ENCODE assay signal across 28 mouse cellular contexts in the genomic region with DNA sequence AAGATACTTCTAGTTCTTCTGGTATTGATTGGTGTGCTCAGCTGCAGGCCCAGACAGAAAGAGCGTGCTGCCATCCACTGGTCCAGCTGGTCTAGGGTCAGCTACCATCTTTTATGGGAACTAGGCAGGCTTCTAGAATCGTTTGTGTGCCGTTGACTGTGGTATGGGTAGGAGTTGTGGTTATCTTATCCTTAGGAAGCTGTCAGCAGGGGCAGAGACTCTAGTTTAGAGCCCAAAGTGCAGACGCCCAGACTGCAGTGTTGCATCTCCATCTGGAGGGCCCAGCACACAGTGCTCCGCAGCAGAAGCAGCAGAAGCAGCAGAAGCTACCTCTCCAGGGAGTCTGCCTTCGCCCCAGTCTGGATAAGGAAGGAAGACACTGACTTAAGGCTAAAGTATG.
DNase-seq lines count a peak whose midpoint lies in the region; ATAC-seq and TF ChIP-seq lines count a peak whose summit lies in the region.
"Had no signal": no experiment of that assay in that cellular context is flagged by ENCODE, and none has a peak within 500 bp of the region (broad histone marks: within the 10 kb centered on the region; RNA-seq: fewer than 3 reads in every experiment).

No protein-coding gene starts in this region.

- WGBS in forebrain, embryonic 11.5 days = 88% methylated on average over 6 of the region's 6 CpGs
- WGBS in forebrain, embryonic 12.5 days = 83% methylated on average over 6 of the region's 6 CpGs
- WGBS in heart, embryonic 15.5 days = 43% methylated on average over 6 of the region's 6 CpGs
- 45% methylated on average over 6 of the region's 6 CpGs for WGBS in lung, adult 2 months

- no peaks in the 10 kb centered on the region; the same call in 1 of the 2 replicates for H3K36me3 ChIP-seq in forebrain, embryonic 11.5 days (ENCODE audit: control insufficient read depth, insufficient read depth, low read length)
- H3K36me3 ChIP-seq in forebrain, embryonic 12.5 days (replicated peaks) = peaks cover under 1% of the 10 kb centered on the region; the same call in 1 of the 2 replicates
- H3K36me3 ChIP-seq in heart, embryonic 15.5 days = peaks cover 17% of the 10 kb centered on the region
- H3K36me3 ChIP-seq: G1E; hindbrain, embryonic 15.5 days; liver, embryonic 13.5 days had no signal

- H3K4me3 ChIP-seq in forebrain, embryonic 11.5 days (ENCODE audit: low read depth, low read length) = no peak overlapping the region
- H3K4me3 ChIP-seq in forebrain, embryonic 12.5 days (replicated peaks) = no peak overlapping the region
- H3K4me3 ChIP-seq in heart, embryonic 15.5 days = no peak overlapping the region
- peak overlapping the region; percentile 25 for H3K4me3 ChIP-seq in lung, adult 2 months (replicated peaks; ENCODE audit: extremely low read depth, low read depth, low read length)
- H3K4me3 ChIP-seq: embryonic facial prominence, embryonic 13.5 days; hindbrain, embryonic 15.5 days; intestine, embryonic 15.5 days; left cerebral cortex, adult 2 months; liver, embryonic 13.5 days; neural tube, embryonic 15.5 days had no signal

- peak; percentile 48 for DNase-seq in forebrain, embryonic 11.5 days (ENCODE audit: low spot score)
- no peak for DNase-seq in heart, adult 18-20 months
- DNase-seq in lung, adult 2 months = no peak
- DNase-seq in lung, adult 18-20 months = no peak
- DNase-seq in adrenal gland, postnatal 4 days (ENCODE audit: low spot score in 2 of 2) = no peak
- DNase-seq: adrenal gland, postnatal 36 days; cerebellum, adult 9-10 months; gastrocnemius, postnatal 10 days; heart, postnatal 10 days; kidney, adult 9 months; layer of hippocampus, adult 9-11 months; left cerebral cortex, postnatal 4 days; liver, embryonic 13.5 days; lung, postnatal 14 days; right cerebral cortex, postnatal 14 days; spleen, adult 18-20 months; thymus, adult 18-20 months; thymus, postnatal 4 days had no signal

- H3K27me3 ChIP-seq in forebrain, embryonic 11.5 days (ENCODE audit: control insufficient read depth, insufficient read depth, low read length) = no peaks in the 10 kb centered on the region
- H3K27me3 ChIP-seq in forebrain, embryonic 12.5 days = no peaks in the 10 kb centered on the region
- no peaks in the 10 kb centered on the region for H3K27me3 ChIP-seq in heart, embryonic 15.5 days
- H3K27me3 ChIP-seq: embryonic facial prominence, embryonic 13.5 days; hindbrain, embryonic 15.5 days; intestine, embryonic 15.5 days; liver, embryonic 13.5 days; neural tube, embryonic 15.5 days had no signal

- H3K27ac ChIP-seq in forebrain, embryonic 11.5 days (ENCODE audit: low read depth, low read length) = no peak overlapping the region
- H3K27ac ChIP-seq in forebrain, embryonic 12.5 days = no peak overlapping the region
- 0 out of 2 replicates have a peak overlapping the region, but pooled peaks have one; percentile 11 for H3K27ac ChIP-seq in heart, embryonic 15.5 days
- H3K27ac ChIP-seq: embryonic facial prominence, embryonic 13.5 days; hindbrain, embryonic 15.5 days; intestine, embryonic 15.5 days; left cerebral cortex, adult 2 months; liver, embryonic 13.5 days; neural tube, embryonic 15.5 days had no signal

- TF ChIP-seq CTCF in lung, adult 2 months (IDR thresholded peaks at IDR 0.05; ENCODE audit: insufficient read depth, low read length) = peak; percentile 8; the same call in 1 of the 2 replicates

- TF ChIP-seq POLR2A in lung, adult 2 months (IDR thresholded peaks at IDR 0.05; ENCODE audit: borderline replicate concordance, extremely low read depth, low read depth, low read length) = no peak

- H3K4me1 ChIP-seq in forebrain, embryonic 11.5 days (replicated peaks; ENCODE audit: control insufficient read depth, insufficient read depth, low read length) = peaks cover 15% of the 10 kb centered on the region; the same call in 1 of the 2 replicates
- peaks cover 35% of the 10 kb centered on the region for H3K4me1 ChIP-seq in forebrain, embryonic 12.5 days
- H3K4me1 ChIP-seq in heart, embryonic 15.5 days (replicated peaks) = peaks cover 66% of the 10 kb centered on the region
- H3K4me1 ChIP-seq in lung, adult 2 months (ENCODE audit: control insufficient read depth, insufficient read depth, low read length) = peaks cover 24% of the 10 kb centered on the region

- no peak overlapping the region for H3K9ac ChIP-seq in forebrain, embryonic 11.5 days (ENCODE audit: low read length)
- H3K9ac ChIP-seq in forebrain, embryonic 12.5 days = no peak overlapping the region
- H3K9ac ChIP-seq in heart, embryonic 15.5 days = no peak overlapping the region
- H3K9ac ChIP-seq: embryonic facial prominence, embryonic 13.5 days; hindbrain, embryonic 15.5 days; intestine, embryonic 15.5 days; liver, embryonic 13.5 days; neural tube, embryonic 15.5 days had no signal

- H3K4me2 ChIP-seq in forebrain, embryonic 11.5 days (ENCODE audit: low read depth, low read length, severe bottlenecking) = no peak overlapping the region
- no peak overlapping the region for H3K4me2 ChIP-seq in forebrain, embryonic 12.5 days
- no peak overlapping the region for H3K4me2 ChIP-seq in heart, embryonic 15.5 days
- H3K4me2 ChIP-seq: embryonic facial prominence, embryonic 13.5 days; hindbrain, embryonic 15.5 days; intestine, embryonic 15.5 days; liver, embryonic 13.5 days; neural tube, embryonic 15.5 days had no signal

- no peaks in the 10 kb centered on the region for H3K9me3 ChIP-seq in forebrain, embryonic 11.5 days (ENCODE audit: control insufficient read depth, low read length)
- H3K9me3 ChIP-seq in forebrain, embryonic 12.5 days = no peaks in the 10 kb centered on the region
- no peaks in the 10 kb centered on the region for H3K9me3 ChIP-seq in heart, embryonic 15.5 days (replicated peaks)
- H3K9me3 ChIP-seq: embryonic facial prominence, embryonic 13.5 days; hindbrain, embryonic 15.5 days; intestine, embryonic 15.5 days; liver, embryonic 13.5 days; neural tube, embryonic 15.5 days had no signal

- ATAC-seq in forebrain, embryonic 11.5 days (replicated peaks; ENCODE audit: low FRiP score) = no peak
- no peak for ATAC-seq in forebrain, embryonic 12.5 days (ENCODE audit: low FRiP score)
- ATAC-seq in heart, embryonic 15.5 days (replicated peaks; ENCODE audit: insufficient number of reproducible peaks, insufficient read depth, low FRiP score, low read depth) = no peak
- ATAC-seq in megakaryocyte-erythroid progenitor cell, adult 5-6 weeks (replicated peaks; ENCODE audit: low FRiP score, low TSS enrichment, poor library complexity, severe bottlenecking) = peak; percentile 52
- ATAC-seq: intestine, embryonic 15.5 days; midbrain, embryonic 16.5 days had no signal
